Mouse (Mus musculus) frontal cortex, postnatal 14 days (tissue): ENCODE measurements at regions not wholly inside any gene's neighbourhood (a gene's known extent, or its start where the extent isn't known, plus 50 kb on each side); places are given as distances from the start of the nearest gene placed in this dataset.
A peak's percentile ranks its signal among the peaks of the same experiment; 100 is the strongest.

Experiments used
- DNase-seq, 2 experiments: peaks; one replicate each; pipeline ENCODE4 v3.0.0; 2022; ENCODE audit warnings: low spot score in 2 of 2

DNA sequence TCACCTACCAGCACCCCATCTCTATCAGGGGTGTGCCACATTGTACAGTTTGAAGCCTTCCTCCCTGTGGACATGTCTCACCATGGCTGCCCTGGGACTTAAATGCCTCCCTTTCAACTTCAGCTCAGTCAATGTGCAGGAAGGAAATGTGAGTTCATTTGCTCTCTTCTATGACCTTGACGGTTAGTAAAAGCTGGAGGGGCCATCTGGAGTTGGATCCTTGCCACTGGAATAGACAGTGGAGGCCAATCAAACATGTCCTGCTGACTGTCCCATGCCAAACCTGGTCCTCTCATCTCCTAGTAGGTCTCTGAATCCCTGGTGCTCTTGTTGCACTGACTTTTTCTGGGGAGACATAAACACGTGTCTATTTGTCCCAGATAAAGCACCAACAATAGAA is 220.2 kb downstream of the Abcc12 start:
- no peak for DNase-seq

DNA sequence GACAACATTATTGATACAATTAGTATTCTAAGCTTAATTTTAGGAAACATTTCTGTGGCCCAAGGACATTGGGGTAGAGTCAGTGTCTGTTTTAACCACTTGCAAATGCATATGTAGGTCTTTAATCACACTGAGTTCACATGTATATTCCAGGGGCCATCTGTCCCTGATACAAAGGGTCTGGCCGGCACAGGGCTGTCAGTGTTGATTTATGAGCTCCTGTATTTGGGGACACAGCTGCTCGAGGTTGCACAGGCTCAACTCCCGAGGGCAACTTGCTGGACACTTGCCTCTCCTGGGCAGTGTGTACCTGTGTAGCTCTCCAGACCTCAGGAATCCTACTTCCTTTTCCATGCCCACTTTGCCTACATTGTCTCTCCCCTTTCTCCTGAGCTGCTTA is 221.0 kb downstream of the Abcc12 start:
- no peak for DNase-seq

DNA sequence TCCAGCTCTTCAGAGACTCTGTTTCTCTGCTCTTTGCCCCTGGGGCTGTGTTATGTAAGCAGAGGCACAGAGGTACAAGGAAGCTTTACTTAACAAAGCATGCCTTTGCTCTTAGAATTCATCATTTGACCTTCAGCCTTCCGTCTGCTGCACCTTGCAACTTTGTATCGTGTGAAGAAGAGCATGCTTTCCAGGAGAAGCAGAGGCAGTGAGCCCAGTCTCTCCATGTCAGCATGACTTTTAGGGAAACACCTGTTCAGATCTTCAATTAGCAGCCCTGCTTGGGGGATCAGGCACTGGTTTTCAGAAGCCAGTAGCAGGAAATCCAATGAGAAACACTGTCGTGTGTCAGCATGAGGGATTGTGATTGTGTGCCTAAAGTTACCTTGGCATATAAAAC is 226.7 kb downstream of the Abcc12 start:
- no peak for DNase-seq

DNA sequence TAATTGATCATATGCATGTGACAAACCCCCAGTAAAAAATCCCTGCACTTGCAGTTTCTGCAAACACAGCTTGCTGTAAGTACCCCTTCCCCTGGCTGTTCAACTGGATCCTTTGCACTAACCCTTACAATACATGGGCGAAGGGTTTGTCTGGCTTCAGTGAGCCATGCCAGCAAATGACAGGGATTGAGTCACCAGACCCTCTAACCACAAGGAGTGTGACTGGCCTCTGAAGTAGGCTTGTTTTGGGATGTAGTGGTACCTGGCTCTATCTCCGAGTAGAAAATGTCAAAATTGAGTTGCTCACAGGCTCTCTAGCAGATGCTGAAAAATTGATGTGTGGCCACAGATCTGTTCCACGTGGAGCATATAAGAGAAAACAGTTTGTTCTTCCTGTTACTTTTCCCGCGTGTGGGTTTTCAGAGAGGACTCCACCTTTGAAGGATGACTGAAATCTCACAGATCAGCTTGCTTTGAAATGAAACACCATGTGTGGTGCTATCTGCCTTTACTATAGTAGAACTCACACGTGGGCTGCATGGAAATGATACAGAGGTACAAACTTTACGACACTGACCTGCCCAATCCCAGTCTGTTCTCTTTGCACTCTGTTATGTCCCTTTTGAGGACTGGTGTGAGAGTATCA is 228.8 kb downstream of the Abcc12 start:
- DNase-seq = no peak

DNA sequence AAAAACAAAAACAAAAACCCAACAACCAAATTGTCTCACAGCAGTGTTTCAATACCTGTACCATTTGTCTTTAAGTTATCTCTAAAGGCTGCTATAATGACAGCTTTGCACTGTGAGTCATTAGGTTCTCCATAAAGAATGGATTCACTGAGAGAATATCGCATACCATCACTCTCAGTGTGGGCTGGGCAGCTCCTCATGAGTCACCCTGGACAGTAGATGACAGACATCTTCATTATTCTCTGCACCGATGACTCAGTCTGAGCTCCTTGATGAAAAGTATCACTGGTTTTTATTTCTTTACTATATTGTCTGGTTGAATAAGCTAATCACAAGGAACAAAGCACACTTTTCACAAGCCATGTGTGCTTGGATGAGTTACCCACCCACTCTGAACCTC is 230.4 kb downstream of the Abcc12 start:
- no peak for DNase-seq

DNA sequence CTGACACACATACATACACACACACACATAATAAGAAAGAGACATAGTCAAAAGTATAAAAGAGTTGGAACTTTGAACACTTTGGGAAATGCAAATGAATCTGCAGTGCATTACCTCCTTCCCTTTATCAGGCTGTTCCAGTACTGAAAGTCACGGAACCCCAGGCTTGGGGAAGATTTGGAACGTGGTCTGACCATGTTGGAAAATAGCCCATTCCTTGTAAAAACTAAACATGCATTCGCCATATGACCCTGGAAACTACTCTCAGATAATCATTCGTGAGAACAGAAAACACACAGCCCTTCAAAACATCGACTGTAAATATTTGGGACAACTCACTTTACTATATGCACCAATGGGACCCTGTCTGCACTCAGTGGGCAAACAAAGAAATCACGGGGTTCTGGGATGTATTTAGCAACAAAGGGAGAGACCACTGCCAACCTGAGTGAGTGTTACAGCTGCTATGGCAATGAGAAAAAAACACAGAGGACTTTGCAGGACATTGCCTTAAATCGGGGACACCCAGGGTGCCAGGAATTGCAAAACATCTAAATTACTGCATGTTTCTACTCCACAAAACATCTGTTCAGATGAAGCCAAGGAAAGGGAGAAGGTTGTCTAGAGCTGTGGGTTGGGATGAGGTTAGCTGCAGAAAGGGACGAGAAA is 238.3 kb downstream of the Abcc12 start:
- DNase-seq = no peak

DNA sequence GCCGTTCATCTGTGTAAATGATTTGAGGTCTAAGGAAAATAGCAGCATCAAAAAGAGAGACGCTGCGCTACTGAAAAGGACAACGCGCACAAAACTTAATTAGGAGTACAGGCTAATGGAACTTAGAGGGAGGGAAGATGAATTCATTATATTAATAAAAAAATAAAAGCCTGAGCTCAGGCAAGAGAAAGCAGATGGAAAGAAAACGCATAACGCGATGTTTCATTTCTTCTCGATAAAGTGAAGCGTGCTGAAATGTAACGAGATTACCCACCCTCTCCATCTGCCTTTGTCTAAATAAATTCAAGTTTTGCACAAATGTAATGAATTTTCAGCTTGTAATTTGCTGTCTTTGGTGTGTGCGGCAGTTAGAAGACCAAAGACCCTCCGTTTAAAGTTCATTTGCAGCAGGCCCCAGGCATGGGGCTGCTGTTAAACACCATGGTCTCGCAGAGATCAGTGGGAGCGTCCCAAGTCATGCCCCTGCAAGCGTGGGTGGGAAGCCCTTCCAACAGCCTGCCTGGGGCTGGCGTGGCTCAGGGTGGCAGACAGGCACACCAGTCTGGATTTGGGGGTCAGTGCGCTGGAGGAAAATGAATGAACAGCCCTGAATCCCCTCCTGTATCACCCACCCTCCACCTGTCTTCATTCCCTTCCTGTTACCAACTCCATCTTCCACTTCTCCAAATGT is 241.8 kb downstream of the Abcc12 start:
- no peak for DNase-seq

DNA sequence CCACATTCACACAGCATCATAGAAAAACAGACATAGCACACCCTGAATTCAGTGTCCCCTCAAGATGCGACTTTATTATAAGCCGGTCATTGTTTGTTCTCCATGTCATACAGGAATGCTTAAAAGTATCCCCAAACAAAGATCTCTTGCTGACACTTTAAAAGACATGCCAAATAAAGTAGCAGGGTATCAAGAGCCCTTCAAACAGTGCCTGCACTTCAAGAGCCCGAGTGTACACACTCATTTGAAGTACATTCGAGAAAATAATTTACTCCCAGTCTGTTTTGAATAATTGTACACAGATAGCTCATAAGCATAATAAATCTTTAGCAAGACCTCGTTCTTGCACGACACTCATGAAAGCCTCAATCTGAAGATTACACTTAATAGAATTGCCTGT is 249.1 kb downstream of the Abcc12 start:
- no peak for DNase-seq

DNA sequence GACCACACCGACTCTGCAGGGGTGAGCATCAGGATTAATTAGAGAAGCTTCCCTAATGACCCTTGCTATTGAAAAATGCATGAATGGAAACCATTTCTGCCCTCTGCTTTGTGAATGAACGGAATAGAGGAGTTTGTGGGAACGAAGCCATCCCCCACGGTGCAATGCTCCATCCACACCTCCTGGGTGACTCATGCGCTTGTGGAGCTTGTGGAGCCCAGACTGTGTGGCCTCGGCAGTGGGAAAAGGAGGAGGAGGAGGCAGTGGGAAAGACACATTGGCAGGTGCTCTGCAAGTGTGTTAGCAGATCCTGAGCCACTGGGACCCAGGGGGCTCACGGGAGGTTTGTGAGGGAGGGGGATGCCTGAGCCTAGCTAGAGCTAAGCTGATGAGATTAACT is 251.9 kb downstream of the Abcc12 start:
- DNase-seq = peak; percentile 35 to 48

DNA sequence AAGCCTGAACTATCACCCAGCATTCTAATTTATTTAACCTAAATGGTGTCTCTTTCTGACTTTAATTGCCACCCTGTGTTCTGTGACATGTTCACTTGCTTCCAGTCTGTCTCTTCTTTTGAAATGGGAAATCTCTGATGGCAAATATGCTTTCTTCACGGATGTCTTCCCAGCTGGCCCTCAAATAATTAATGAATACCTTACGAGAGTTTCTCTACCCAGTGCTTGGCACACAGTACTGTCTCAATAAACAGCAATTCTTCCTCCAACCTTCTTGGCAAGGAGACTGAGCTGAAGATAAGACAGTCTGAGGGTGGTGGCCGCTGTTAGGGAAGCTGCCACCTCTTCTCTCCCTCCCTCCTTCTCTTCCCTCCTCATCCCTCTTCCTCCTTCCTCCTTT is 252.5 kb downstream of the Abcc12 start:
- DNase-seq = no peak

DNA sequence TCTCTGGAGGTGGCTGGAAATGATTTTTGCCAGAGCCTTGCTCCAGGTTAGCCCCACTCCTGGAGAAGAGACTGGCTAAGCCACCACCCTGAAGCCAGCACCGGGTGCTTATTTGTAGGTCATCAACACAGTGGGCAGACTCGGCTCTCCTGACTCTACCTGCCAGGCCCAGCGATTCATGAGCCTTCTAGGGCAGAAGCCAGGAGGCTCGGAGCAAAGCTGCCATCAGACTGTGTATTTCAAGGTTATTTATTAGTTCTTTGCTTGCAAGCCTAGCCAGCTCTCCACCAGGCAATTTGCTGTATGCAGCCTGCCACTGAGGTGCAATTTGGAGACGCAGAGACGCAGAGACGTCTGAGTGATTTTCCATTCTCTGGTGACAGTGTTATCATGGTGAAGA is 255.4 kb downstream of the Abcc12 start:
- no peak for DNase-seq

DNA sequence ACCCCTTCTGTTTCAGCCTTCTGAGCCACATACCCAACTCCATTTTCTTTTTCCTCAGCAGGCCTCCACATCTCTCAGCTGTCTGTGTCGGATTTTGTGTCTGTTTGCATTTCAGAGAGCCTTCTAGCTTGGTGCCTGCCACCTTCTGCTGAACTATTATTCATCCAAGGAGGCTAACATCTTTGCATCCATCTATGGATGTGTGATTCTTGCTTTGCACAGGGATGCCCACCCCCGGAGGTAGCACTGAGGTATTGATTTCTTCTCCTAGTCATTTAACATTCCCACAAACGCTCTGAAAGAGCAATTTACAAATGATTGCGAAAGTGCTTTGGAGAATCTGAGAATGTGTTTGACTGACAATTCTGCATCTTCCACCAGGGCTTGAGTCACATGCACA is 255.9 kb downstream of the Abcc12 start:
- peak in 1 of 2 experiments; percentile 21 for DNase-seq

DNA sequence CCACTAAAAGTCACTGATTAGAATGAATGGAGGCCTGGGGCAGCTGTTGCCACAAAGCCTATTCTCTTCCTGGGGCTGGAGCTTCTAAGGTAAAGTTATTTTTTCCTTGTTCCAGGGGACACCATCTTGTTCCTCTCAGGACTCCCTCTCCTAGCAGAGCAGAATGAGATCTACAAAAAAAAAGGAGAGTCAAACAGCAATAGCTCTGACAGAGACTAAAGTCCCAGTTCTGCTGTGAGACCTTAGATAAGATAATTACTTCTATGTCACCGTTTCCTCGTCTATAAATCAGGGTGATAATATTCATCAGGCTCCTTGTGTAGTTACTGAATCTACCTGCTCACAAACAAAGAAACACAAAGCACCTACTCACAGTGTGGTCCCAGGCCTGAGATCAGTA is 256.7 kb downstream of the Abcc12 start:
- no peak for DNase-seq

DNA sequence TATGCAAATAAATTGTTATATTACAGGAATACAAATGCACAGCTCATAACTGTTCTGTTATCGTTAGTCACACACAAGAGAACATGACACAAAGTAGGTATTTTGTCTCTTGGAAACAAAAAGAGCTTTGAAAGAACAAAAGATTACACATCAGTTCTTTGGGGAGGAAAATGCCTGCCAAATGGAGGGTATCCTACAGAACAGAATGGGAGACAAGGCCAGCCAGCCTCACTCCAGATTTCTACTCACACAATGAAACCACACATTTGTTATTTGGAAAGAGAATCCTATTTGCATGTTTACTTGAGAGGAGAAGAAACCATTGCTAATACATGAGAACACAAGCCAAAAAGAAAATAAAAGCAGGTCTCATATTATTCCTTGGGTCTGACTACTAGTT is 258.0 kb downstream of the Abcc12 start:
- no peak for DNase-seq

DNA sequence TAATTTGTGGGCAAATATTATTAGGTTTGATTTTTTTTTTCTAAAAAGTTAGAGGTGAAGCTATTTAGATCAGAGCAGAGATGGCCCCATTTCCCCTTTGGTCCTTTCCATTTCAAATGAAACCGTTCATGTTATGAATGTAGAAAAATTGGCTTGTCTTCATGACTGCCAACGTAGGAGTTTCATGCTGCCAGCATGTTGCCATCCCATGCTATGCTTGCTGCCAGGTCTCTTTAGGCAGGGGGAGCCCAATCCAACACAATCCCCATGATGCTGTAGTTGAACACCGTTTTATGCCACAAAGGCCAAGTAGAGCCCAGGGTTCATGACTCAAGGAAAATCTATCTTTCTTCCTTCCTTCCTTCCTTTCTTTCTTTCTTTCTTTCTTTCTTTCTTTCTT is 259.5 kb downstream of the Abcc12 start:
- DNase-seq = no peak

DNA sequence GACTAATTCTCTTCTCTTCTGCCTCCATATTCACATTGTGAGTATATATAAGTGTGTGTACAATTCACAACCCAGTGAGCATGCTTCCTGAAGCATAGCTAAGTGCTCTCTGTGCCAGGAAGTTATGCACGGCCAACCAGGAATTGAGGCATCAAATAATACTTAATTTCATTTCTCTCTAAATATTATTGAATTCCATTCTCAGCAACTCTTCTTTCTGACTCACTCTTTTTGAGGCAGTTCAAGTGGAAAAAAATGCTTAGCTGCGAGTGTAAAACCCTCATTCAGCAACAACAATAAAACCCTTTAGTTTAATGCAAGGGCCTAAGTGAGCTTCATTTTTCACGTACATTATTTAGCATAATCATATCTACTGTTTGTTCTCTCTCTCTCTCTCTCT is 262.0 kb downstream of the Abcc12 start:
- no peak for DNase-seq

DNA sequence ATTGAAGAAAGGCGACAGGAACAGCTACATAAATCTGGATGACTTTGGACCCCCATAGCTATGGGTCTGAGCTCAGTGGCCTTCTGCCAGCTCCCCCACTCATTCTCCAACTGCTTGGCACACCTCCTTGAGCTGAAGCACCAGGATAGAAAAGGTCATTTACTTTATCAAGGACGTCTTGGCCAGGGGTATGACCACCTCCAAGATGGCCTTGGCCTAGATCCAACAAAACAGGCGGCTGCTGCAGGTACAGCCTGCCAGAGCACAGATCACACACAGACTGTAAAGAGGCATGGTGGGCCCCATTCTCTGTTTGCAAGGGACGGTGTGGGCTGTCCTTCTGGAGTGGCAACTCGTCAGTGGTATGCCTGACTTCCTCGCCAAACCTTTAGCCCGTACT is 264.2 kb downstream of the Abcc12 start:
- DNase-seq = no peak

DNA sequence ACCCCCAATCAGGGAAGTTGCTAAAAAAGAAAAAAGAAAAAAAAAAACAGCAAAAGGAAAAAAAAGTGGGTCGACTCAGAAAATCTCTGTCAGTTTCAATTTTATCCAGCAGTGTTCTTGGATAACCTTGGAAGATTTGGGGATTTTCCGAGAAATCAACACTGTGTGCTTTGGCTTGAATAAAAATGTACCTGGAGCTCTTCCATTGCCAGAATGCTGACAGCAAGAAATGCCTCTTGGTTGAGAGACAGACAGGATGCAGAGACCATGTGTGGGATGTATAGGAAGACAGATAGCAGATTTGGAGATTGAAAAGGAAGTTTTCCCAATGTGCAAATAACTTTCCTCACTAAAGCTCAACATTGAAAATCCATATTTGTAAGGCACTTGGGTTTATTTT is 271.0 kb downstream of the Abcc12 start:
- no peak for DNase-seq

DNA sequence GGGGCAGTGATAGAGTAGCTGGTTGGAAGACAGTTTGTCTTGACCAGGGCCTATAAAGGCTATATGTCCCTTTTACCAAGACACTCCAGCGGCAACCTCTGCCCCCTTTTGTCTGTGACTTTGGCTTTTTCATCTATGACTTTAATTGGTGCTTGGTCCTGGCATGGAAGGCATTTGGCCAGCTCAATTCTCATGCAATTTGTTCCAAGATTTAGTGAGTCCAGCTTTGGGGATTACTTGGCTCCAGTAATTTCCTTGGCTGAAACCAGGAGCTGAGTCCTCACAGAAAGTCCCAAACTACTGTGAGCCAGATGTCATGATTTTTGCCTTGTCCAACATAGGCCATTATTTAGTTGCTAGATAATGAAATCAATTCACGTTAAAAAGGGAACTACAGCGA is 273.1 kb downstream of the Abcc12 start:
- no peak for DNase-seq

DNA sequence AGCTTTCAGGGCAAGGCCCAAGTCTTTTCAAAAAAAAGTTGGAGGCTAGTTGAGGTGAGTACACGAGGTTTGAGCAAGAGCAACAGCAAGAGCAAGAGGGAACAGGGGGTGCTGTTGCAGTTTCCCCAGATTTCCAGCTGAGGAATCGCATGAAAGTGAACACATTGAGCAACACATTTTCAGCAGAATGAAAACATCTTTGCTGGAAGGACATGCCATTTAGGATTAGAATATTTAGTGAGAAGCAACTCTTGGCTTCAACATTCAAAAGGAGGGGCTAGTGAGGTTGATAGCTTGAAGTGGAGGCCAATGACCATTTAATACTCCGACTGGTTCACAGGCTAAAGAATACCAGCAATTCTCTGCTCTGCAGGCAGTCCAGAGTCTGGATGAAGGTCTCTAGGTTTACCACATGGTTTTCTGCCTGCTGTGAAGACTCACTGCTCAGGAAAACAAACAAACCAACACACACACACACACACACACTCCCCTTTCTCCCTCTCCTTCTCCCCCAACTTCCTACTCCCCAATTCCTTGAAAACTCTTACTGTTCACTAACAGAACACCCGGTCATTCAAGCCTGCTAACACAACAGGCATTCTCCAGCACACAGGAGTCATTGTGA is 278.5 kb downstream of the Abcc12 start:
- no peak for DNase-seq

DNA sequence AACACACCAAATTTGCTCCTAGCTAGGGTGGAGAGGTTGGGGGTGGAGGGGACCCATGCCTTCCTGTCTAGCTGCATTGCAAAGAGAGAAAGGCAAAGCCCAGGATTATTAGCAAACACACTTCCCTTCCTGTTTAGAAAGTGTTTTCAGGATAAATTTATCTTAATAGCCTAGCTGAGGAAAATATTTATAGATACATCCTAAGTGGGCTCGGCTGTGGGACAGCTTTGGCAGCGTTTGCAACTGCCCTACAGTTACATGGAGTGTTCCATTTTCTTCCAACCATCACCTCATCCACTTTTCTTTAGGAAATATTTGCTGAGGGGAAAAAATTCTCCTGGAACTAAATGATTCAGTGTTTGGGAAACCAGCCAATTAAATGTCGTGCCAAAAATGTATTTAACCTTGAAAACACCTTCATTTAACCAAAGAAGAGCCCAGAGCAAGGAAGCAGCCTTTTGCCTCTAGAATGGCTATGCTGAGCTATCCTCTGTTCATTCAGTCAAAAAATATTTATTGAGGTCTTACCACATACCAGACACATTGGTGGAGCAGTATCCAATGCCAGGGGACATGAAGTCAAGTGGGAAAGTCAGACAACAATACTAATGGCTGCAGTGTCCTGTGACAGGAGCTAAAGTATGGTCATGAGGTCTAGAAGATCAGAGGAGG is 291.6 kb downstream of the Abcc12 start:
- DNase-seq = no peak

DNA sequence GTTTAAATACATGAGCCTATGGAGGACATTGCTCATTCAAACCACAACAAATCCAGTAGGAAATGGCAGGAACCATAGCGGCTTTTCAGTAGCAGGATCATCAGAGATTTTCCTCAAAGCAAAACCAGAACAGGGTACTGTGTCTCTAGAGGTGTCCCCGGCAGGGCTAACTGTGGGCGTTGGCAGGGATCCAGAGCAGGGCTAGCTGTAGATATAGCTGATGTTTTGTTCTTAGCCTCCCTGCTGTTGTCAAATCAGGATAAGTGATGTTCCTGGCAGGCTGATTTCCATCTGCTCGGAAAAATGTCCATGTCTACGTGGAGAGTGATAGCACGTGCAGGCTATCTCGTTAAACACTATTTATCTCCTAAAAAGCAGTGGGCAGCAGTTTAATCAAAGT is 297.6 kb downstream of the Abcc12 start:
- no peak for DNase-seq
